Mouse (Mus musculus): ENCODE measurements around the gene Baz1b. TPM values are rescaled to one million over a fixed set of nuclear protein-coding genes. Genes with fewer than 3 reads are reported as not detected.
A peak's percentile ranks its signal among the peaks of the same experiment; 100 is the strongest.

Baz1b gene
- polyA plus RNA-seq, 1 experiment = 22.1 TPM

- TF ChIP-seq CEBPB (IDR thresholded peaks at IDR 0.05; ENCODE audit: insufficient read depth, poor library complexity, severe bottlenecking) (no peak), TCF12 (IDR thresholded peaks at IDR 0.05; ENCODE audit: insufficient read depth, poor library complexity, severe bottlenecking) (no peak), MYOG (IDR thresholded peaks at IDR 0.05; ENCODE audit: control insufficient read depth in 1 of 3, insufficient read depth in 1 of 3, insufficient read length in 2 of 3, low read depth in 2 of 3) (no peak)
- no peak overlapping the region for H3K4me3 ChIP-seq
- no peaks in the 10 kb centered on the region for H3K27me3 ChIP-seq (ENCODE audit: control insufficient read depth, insufficient read depth, insufficient read length)
- no peak overlapping the region for H3K4me2 ChIP-seq (ENCODE audit: low read depth)
- H3K36me3 ChIP-seq (ENCODE audit: control insufficient read depth, insufficient read depth) = peaks cover 11% of the 10 kb centered on the region
- peaks cover 23% of the 10 kb centered on the region for H3K79me2 ChIP-seq (ENCODE audit: control insufficient read depth, insufficient read depth)
- H3ac ChIP-seq (ENCODE audit: control insufficient read depth, insufficient read length) = no peak overlapping the region
Measured at GRCm38 (mm10) chr5:135185016-135185415, 2.0 kb upstream of the Baz1b start.

GRCm38 (mm10) chr5:135185596-135185995, 1.5 kb upstream of the Baz1b start:
- Histone ChIP-seq H3ac (ENCODE audit: control insufficient read depth, insufficient read length) (no peak overlapping the region), H3K27me3 (ENCODE audit: control insufficient read depth, insufficient read depth, insufficient read length) (no peaks in the 10 kb centered on the region), H3K4me3 (no peak overlapping the region), H3K79me2 (ENCODE audit: control insufficient read depth, insufficient read depth) (peaks cover 29% of the 10 kb centered on the region), H3K36me3 (ENCODE audit: control insufficient read depth, insufficient read depth) (peaks cover 5% of the 10 kb centered on the region), H3K4me2 (ENCODE audit: low read depth) (peak overlapping the region; percentile 82)
- TF ChIP-seq E2F4 (IDR thresholded peaks at IDR 0.05; ENCODE audit: insufficient read depth) (no peak), POLR2A (IDR thresholded peaks at IDR 0.05; ENCODE audit: insufficient read length, low read depth) (no peak), MAX (IDR thresholded peaks at IDR 0.05; ENCODE audit: low read depth) (no peak), SRF (IDR thresholded peaks at IDR 0.05; ENCODE audit: control insufficient read depth, insufficient read length, low read depth) (no peak), TCF12 (IDR thresholded peaks at IDR 0.05; ENCODE audit: insufficient read depth, poor library complexity, severe bottlenecking) (no peak), REST (IDR thresholded peaks at IDR 0.05; ENCODE audit: insufficient read depth, insufficient read length) (no peak), TCF3 (IDR thresholded peaks at IDR 0.05; ENCODE audit: insufficient read length, low read depth) (no peak), POLR2AphosphoS2 (IDR thresholded peaks at IDR 0.05; ENCODE audit: insufficient read length, low read depth) (no peak), MYOG (IDR thresholded peaks at IDR 0.05; ENCODE audit: control insufficient read depth in 1 of 3, insufficient read depth in 1 of 3, insufficient read length in 2 of 3, low read depth in 2 of 3) (no peak), CEBPB (IDR thresholded peaks at IDR 0.05; ENCODE audit: insufficient read depth, poor library complexity, severe bottlenecking) (no peak), USF1 (IDR thresholded peaks at IDR 0.05; ENCODE audit: low read depth) (no peak), MYOD1 (IDR thresholded peaks at IDR 0.05; ENCODE audit: control insufficient read depth in 1 of 3, insufficient read length in 2 of 3, low read depth in 2 of 3) (no peak)

DNA sequence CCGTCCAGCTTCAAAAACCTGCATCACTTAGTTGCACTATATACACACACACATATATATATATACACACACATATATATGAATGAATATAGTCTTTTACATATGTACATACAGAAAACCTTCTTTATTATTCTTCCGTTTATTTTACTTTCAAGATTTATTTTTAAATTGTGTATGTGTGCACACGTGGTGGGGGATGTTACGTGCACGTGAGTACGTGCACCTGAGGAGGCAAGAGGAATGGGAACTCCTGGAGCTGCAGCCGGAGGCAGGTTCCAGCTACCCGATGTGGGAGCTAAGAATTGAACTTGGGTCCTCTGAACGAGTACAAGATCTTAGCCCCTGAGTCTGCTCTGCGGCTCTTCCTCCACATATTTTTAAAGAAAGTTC, 838 bp upstream of the Baz1b start:
- H3ac ChIP-seq (ENCODE audit: control insufficient read depth, insufficient read length) = peak overlapping the region; percentile 93
- H3K27me3 ChIP-seq (ENCODE audit: control insufficient read depth, insufficient read depth, insufficient read length) = no peaks in the 10 kb centered on the region
- peak overlapping the region; percentile 67 for H3K4me3 ChIP-seq
- TF ChIP-seq TCF3 (IDR thresholded peaks at IDR 0.05; ENCODE audit: insufficient read length, low read depth) (no peak), TCF12 (IDR thresholded peaks at IDR 0.05; ENCODE audit: insufficient read depth, poor library complexity, severe bottlenecking) (no peak), CEBPB (IDR thresholded peaks at IDR 0.05; ENCODE audit: insufficient read depth, poor library complexity, severe bottlenecking) (no peak), E2F4 (IDR thresholded peaks at IDR 0.05; ENCODE audit: insufficient read depth) (no peak), REST (IDR thresholded peaks at IDR 0.05; ENCODE audit: insufficient read depth, insufficient read length) (no peak), USF1 (IDR thresholded peaks at IDR 0.05; ENCODE audit: low read depth) (no peak), MAX (IDR thresholded peaks at IDR 0.05; ENCODE audit: low read depth) (no peak), MYOG (IDR thresholded peaks at IDR 0.05; ENCODE audit: control insufficient read depth in 1 of 3, insufficient read depth in 1 of 3, insufficient read length in 2 of 3, low read depth in 2 of 3) (no peak)
- peaks cover 5% of the 10 kb centered on the region for H3K36me3 ChIP-seq (ENCODE audit: control insufficient read depth, insufficient read depth)
- peaks cover 35% of the 10 kb centered on the region for H3K79me2 ChIP-seq (ENCODE audit: control insufficient read depth, insufficient read depth)
- H3K4me2 ChIP-seq (ENCODE audit: low read depth) = peak overlapping the region; percentile 82

- TF ChIP-seq SRF (IDR thresholded peaks at IDR 0.05; ENCODE audit: control insufficient read depth, insufficient read length, low read depth) (no peak), MYOD1 (IDR thresholded peaks at IDR 0.05; ENCODE audit: control insufficient read depth in 1 of 3, insufficient read length in 2 of 3, low read depth in 2 of 3) (peak in 1 of 3 experiments; percentile 72), POLR2AphosphoS2 (IDR thresholded peaks at IDR 0.05; ENCODE audit: insufficient read length, low read depth) (peak; percentile 8), MYOG (IDR thresholded peaks at IDR 0.05; ENCODE audit: control insufficient read depth in 1 of 3, insufficient read depth in 1 of 3, insufficient read length in 2 of 3, low read depth in 2 of 3) (peak in 2 of 3 experiments; percentile 51 to 63), POLR2A (IDR thresholded peaks at IDR 0.05; ENCODE audit: insufficient read length, low read depth) (peak; percentile 23)
Measured at GRCm38 (mm10) chr5:135187349-135188213, 517 bp downstream of the Baz1b start.

DNA sequence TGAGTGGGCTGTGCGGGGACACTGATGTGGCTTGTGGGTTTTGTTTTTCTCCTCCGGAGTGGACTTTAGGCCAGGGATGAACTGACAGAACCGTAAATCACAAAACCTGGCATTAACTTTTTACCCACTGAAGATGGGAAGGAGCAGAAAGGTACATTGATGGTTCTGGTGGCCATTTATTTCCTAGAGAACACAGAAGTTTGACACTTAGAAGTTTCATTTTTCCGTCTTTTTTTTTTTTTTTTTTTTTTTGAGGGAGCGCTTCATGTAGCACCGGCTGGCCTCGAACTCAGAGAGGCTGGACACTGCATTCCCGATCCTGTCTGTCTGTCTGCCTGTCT, 1.1 kb downstream of the Baz1b start:
- Histone ChIP-seq H3K4me2 (ENCODE audit: low read depth) (peak overlapping the region; percentile 84), H3K4me3 (peak overlapping the region; percentile 67), H3K27me3 (ENCODE audit: control insufficient read depth, insufficient read depth, insufficient read length) (no peaks in the 10 kb centered on the region), H3K36me3 (ENCODE audit: control insufficient read depth, insufficient read depth) (no peaks in the 10 kb centered on the region), H3ac (ENCODE audit: control insufficient read depth, insufficient read length) (peak overlapping the region; percentile 93), H3K79me2 (ENCODE audit: control insufficient read depth, insufficient read depth) (peaks cover 55% of the 10 kb centered on the region)
- TF ChIP-seq USF1 (IDR thresholded peaks at IDR 0.05; ENCODE audit: low read depth) (no peak), REST (IDR thresholded peaks at IDR 0.05; ENCODE audit: insufficient read depth, insufficient read length) (no peak), MYOD1 (IDR thresholded peaks at IDR 0.05; ENCODE audit: control insufficient read depth in 1 of 3, insufficient read length in 2 of 3, low read depth in 2 of 3) (no peak), TCF12 (IDR thresholded peaks at IDR 0.05; ENCODE audit: insufficient read depth, poor library complexity, severe bottlenecking) (no peak), CEBPB (IDR thresholded peaks at IDR 0.05; ENCODE audit: insufficient read depth, poor library complexity, severe bottlenecking) (no peak), E2F4 (IDR thresholded peaks at IDR 0.05; ENCODE audit: insufficient read depth) (no peak), TCF3 (IDR thresholded peaks at IDR 0.05; ENCODE audit: insufficient read length, low read depth) (no peak), MYOG (IDR thresholded peaks at IDR 0.05; ENCODE audit: control insufficient read depth in 1 of 3, insufficient read depth in 1 of 3, insufficient read length in 2 of 3, low read depth in 2 of 3) (no peak), POLR2AphosphoS2 (IDR thresholded peaks at IDR 0.05; ENCODE audit: insufficient read length, low read depth) (no peak), MAX (IDR thresholded peaks at IDR 0.05; ENCODE audit: low read depth) (no peak), SRF (IDR thresholded peaks at IDR 0.05; ENCODE audit: control insufficient read depth, insufficient read length, low read depth) (no peak), POLR2A (IDR thresholded peaks at IDR 0.05; ENCODE audit: insufficient read length, low read depth) (no peak)

More at GRCm38 (mm10) chr5:135187349-135188213, 517 bp downstream of the Baz1b start:
- Histone ChIP-seq H3ac (ENCODE audit: control insufficient read depth, insufficient read length) (peak overlapping the region; percentile 93), H3K36me3 (ENCODE audit: control insufficient read depth, insufficient read depth) (no peaks in the 10 kb centered on the region), H3K79me2 (ENCODE audit: control insufficient read depth, insufficient read depth) (peaks cover 49% of the 10 kb centered on the region), H3K4me2 (ENCODE audit: low read depth) (peak overlapping the region; percentile 84), H3K4me3 (peak overlapping the region; percentile 67), H3K27me3 (ENCODE audit: control insufficient read depth, insufficient read depth, insufficient read length) (no peaks in the 10 kb centered on the region)

Data from myocyte (in vitro differentiated cells).